Mouse (Mus musculus) cerebellum, postnatal 10 days (tissue): Measurements from ENCODE around the gene Gm28043.

Source experiments
- DNase-seq, 2 experiments: peaks; one replicate each; pipeline ENCODE4 v3.0.0; 2021; ENCODE audit warnings: mixed read lengths in 2 of 2

Gm28043 gene

DNA sequence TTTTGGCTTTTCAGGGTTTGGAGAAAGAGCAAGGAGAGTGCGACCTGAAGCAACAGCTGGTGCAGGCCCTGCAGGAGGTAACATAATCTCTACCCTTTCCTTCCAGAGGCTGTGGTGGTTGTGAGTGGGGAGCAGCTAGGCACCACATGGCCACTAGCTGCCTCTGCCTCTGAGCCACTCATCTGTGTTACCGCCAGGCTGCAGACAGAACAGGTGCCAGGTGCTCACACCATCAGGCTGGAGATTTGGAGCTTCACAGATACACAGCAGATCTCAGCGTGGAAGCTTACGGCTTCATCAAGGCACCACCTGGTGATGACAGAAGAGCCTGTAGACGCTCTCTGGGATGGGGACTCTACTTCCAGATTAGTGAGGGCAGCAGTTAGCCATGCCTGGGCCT, 14.3 kb downstream of the Gm28043 start:
- peak in 1 of 2 experiments; percentile 26 for DNase-seq

DNA sequence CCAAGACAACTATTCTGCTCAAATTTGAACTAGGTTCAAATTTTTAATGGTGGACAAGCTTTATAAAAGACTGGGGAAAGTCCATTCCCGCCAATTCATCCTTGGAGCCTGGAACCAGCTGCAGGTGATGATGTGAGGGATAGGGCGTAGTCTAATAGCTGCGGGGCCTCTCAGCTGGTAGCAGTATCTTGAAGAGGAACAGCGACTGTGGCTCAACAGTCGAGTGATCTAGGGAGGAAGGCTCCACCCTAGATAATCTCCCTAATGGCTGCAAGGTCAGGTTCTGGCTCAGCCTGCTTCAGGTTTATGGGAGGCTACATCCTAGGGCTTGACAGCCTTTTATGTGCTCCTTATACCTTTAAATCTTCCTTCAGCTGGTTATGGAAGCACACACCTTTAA, 14.9 kb downstream of the Gm28043 start:
- no peak for DNase-seq

DNA sequence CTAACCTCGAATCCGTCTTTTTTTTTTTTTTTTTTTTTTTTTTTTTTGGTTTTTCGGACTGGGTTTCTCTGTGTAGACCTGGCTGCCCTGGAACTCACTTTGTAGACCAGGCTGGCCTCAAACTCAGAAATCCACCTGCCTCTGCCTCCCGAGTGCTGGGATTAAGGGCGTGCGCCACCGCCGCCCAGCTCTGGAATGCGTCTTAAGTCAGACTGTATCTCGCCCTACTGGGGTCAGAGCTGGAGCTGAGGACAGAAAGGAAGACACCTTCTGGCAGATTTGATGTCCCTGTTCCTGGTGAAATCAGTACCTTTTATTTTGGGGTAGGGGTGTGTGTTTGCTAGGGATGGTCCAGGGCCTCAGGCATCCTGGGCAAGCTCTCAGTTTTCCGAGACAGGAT, 17.6 kb downstream of the Gm28043 start:
- no peak for DNase-seq

DNA sequence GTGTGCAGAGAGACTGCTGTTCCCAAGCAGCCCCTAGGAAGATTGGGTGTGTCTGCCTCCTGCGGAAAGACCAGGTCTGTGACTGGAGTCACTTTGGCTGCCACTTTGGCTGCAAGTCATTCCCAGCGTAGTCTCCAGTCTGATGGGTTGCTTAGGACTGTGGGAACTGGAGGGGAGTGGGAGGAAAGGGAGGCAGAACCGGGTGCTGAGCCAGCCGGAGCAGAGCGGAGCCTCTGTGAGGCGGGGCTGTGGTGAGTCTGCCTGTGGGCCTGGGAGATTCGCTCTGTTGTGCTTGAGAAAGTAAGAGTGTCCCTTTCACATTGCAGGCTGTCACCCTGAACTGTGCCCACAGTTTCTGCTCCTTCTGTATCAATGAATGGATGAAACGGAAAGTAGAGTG, 20.8 kb downstream of the Gm28043 start:
- DNase-seq = no peak

- peak; percentile 72 to 74 for DNase-seq
These were observed 21.4 kb downstream of the Gm28043 start for GRCm38 (mm10) chr17:29636118-29636517.

DNA sequence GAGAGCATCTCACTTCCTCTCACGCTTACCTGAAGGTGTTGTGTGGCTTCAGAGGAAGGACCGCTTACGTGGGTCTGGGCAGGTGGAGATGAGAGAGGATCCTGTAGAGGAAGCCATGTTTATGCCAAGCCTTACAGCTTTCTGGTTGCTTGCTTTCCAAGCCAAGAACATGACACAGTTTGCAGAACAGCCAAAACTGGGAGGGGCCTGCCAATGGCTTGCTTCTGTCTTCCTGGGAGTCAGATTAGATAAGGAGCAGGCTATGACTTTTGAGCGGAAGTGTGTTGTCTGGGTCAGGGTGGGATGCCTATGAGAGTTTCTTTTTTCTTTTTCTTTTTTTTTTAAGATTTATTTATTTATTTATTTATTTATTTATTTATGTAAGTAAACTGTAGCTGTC, 22.7 kb downstream of the Gm28043 start:
- peak; percentile 54 to 60 for DNase-seq

GRCm38 (mm10) chr17:29637895-29638294, 23.2 kb downstream of the Gm28043 start:
- no peak for DNase-seq

- DNase-seq = no peak
These were observed 26.3 kb downstream of the Gm28043 start for GRCm38 (mm10) chr17:29640971-29641370.

- no peak for DNase-seq
These were observed 27.5 kb downstream of the Gm28043 start for GRCm38 (mm10) chr17:29642219-29642618.

- DNase-seq = no peak
These were observed 43.6 kb downstream of the Gm28043 start for GRCm38 (mm10) chr17:29658249-29658648.

- peak; percentile 98 for DNase-seq
These were observed 45.5 kb downstream of the Gm28043 start, which contains the start of gene Cmtr1 for GRCm38 (mm10) chr17:29660076-29660761. Gene Cmtr1 (plus strand): TSS chr17:29660595.

- DNase-seq = no peak
These were observed 46.2 kb downstream of the Gm28043 start for GRCm38 (mm10) chr17:29660762-29661391.

GRCm38 (mm10) chr17:29662145-29662544, 47.5 kb downstream of the Gm28043 start:
- peak in 1 of 2 experiments; percentile 37 for DNase-seq

DNA sequence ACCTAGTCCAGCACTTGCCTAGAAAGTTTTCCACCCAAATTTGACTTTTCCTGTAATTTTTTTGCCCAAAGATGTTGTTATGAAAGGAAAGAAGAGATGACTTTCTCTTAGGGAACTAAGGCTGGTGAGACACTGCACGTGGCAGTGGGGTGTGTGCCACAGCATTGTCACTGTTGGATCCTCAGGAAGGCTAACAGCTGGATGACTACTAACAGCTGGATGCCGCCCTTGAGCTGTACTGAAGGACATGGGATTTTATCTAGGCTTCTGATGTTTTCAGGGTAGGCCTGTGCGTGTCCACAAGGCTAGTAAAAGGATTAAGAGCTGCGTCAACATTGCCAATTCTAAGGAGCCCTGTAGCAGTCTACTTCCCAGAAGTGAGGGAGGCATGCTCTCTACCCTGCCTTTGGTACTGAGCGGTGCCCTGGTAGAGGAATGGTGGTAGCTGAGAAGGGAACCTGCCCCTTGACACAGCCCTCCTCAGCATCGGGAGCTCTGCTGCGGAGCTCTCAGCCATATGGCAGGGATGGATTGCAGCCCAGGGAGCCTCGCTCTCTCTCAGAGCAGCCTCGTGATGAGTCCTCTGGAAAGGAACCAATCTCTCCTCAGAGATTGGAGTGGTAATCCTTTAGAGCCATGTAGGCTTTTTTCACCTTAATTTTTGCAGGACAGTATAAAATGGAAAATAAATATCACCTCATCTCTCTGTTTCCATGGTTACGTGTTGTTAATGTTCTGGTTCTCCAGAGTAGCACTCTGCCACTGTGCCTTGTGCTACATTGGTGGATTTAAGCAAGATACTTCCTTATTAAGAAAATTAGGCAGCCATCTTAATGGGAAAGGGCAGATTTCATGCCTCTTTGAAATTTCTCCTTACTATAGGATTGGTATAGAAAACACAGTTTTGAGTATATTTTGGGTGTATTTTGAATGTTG, 53.6 kb downstream of the Gm28043 start:
- DNase-seq = peak; percentile 83 to 88

- DNase-seq = no peak
These were observed 54.4 kb downstream of the Gm28043 start for GRCm38 (mm10) chr17:29669030-29669429.

DNA sequence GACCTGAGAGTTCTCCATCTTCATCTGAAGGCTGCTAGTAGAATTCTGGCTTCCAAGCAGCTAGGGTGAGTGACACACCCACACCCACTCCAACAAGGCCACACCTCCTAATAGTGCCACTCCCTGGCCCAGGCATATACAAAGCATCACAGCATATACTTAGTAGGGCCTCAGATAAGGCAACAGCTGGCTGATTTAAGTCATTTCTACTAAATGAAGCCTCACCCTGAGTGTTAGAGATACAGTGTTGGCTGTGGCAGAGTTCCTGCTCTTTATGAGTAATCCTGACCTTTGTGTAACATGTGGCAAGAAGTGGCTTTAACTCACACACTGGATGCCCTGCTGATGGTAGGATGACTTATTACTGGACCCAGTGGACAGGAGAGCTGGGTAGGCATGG, 55.3 kb downstream of the Gm28043 start:
- DNase-seq = no peak

- peak in 1 of 2 experiments; percentile 42 for DNase-seq
These were observed 56.3 kb downstream of the Gm28043 start for GRCm38 (mm10) chr17:29671021-29671420.

GRCm38 (mm10) chr17:29673325-29673724, 58.6 kb downstream of the Gm28043 start:
- no peak for DNase-seq

DNA sequence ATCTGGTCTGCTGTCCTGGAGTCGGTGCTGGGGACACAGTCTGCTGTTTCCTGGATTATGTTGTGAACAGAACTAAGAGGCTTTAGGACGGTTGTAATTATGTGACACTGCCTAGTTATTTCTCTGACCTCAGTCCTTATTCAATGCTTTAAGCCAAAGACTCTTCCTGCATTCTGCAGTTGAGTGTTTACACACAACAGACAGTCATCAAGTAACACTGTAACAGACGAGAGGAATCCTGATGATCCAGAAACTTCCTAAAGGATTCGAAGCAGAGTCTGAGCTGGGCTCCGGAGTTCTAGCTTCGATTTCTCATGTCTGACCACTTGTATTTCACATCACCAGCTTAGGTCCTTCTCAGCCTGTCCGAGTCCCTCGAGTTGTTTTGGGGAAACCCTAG, 63.9 kb downstream of the Gm28043 start:
- no peak for DNase-seq

DNA sequence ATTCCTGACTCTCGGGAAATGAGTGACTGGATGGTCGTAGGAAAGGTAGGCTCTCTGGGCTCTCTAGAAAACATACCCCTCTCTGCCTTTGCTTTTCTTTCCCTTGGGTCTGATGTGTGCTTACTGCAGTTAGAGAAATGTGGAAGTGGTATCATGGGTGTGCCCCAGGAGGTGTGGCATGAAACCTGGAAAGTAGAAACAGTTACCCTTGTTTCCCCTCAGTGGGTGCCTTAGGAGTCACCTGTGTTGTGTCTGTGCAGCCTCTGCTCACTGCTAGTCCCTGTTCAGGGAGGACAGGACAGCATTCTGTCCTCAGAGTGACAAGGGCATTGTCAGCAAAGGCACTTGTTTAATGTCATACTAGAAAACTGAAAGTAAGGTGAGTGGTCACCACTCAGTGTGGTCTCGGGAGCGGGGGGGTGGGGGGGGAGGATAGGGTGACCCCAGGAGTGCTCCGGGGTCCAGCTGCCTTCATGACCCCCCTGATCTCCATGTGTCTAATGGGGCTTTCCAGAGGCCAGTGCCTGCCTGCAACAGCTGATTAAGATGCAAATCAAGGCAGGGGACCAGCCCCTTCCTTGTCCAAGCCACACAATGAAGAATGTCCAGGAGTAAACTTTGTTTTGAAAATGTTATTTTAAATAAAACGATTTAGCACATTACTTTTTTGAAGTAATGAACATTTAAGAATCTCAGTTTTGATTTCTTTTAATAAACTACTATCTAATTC, 64.5 kb downstream of the Gm28043 start:
- no peak for DNase-seq

- peak; percentile 98 to 99 for DNase-seq
These were observed 65.5 kb downstream of the Gm28043 start for GRCm38 (mm10) chr17:29680174-29680573.

DNA sequence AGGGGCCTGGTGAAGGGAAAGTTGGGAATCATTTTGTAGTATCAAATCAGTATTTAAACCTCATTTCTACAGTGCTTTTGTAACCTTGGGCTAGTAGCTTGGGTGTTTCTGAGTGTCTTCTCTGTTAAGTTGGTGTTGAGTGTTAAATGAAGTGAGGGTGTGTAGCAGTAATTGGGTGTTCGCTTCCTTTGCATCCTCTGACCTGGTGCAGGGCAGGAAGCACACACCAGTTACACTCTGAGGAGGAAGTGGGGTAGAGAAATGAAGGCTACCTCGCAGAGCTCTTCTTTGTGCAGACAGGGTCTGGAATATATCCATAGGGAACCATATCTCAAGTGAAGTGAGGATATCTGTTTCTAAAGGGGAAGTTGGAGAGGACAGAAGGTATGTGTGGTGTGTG, 66.2 kb downstream of the Gm28043 start:
- no peak for DNase-seq

DNA sequence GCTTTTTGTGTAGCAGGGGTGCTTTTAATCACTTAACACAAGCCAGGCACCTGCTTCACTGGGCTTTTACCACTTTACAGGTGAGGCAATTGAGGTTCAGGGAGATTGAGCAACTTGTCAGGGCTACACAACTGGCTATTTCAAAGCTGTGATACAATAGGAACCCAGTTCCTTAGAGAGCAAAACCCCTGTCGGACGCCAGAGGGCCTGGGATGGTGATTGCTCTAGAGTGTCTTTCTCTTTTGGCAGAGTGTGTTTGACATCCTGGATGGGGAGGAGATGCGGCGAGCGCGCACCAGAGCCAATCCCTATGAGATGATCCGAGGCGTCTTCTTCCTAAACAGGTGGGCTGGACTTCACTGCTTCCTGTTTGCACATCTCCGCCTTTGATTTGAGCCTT, 67.0 kb downstream of the Gm28043 start:
- DNase-seq = peak in 1 of 2 experiments; percentile 38
